Mouse (Mus musculus): Measurements from ENCODE around the gene Ip6k1. TPM values are rescaled to one million over a fixed set of nuclear protein-coding genes. Genes with fewer than 3 reads are reported as not detected.

Gene Ip6k1
- polyA plus RNA-seq, 1 experiment = 30.8 TPM

Small RNA genes lying within 50 kb of the gene (microRNA-seq; reads per million reads assigned to microRNA genes)
- not detected for gene Mir7088 (ENCODE audit: borderline microRNAs expressed)

Other genes starting within 250 kb of the Ip6k1 start
- 29.8 TPM for gene Rbm5, start 231.5 kb upstream of the Ip6k1 start, polyA plus RNA-seq (2012; fragmentation: generic; extraction: Trizol)
- 12.9 TPM for gene Rbm6, start 129.3 kb upstream of the Ip6k1 start, polyA plus RNA-seq (2012; fragmentation: generic; extraction: Trizol)
- gene Mon1a, start 114.3 kb upstream of the Ip6k1 start, polyA plus RNA-seq (2012; fragmentation: generic; extraction: Trizol) = 7.7 TPM
- gene Mst1r, start 95.6 kb upstream of the Ip6k1 start, polyA plus RNA-seq (2012; fragmentation: generic; extraction: Trizol) = 0.02 TPM
- gene Actl11, start 74.0 kb upstream of the Ip6k1 start, polyA plus RNA-seq (2012; fragmentation: generic; extraction: Trizol) = not detected
- 0.07 TPM for gene Camkv, start 66.8 kb upstream of the Ip6k1 start, polyA plus RNA-seq (2012; fragmentation: generic; extraction: Trizol)
- gene Traip, start 52.4 kb upstream of the Ip6k1 start, polyA plus RNA-seq (2012; fragmentation: generic; extraction: Trizol) = 18.5 TPM
- gene Uba7, start 27.0 kb upstream of the Ip6k1 start, polyA plus RNA-seq (2012; fragmentation: generic; extraction: Trizol) = 0.51 TPM
- gene Gm20661, start 19.4 kb upstream of the Ip6k1 start, polyA plus RNA-seq (2012; fragmentation: generic; extraction: Trizol) = not detected
- gene Inka1, start 16.6 kb upstream of the Ip6k1 start, polyA plus RNA-seq (2012; fragmentation: generic; extraction: Trizol) = 1.8 TPM
- gene Cdhr4, start 10.0 kb upstream of the Ip6k1 start, polyA plus RNA-seq (2012; fragmentation: generic; extraction: Trizol) = not detected
- gene Gm20662, start 6.2 kb upstream of the Ip6k1 start, polyA plus RNA-seq (2012; fragmentation: generic; extraction: Trizol) = 0.20 TPM
- 23.5 TPM for gene Gmppb, start 46.7 kb downstream of the Ip6k1 start, polyA plus RNA-seq (2012; fragmentation: generic; extraction: Trizol)
- gene Amigo3, start 50.7 kb downstream of the Ip6k1 start, polyA plus RNA-seq (2012; fragmentation: generic; extraction: Trizol) = 1.9 TPM
- gene Mst1, start 77.9 kb downstream of the Ip6k1 start, polyA plus RNA-seq (2012; fragmentation: generic; extraction: Trizol) = 0.09 TPM
- gene Rnf123, start 80.8 kb downstream of the Ip6k1 start, polyA plus RNA-seq (2012; fragmentation: generic; extraction: Trizol) = 15.4 TPM
- 49.1 TPM for gene Apeh, start 92.1 kb downstream of the Ip6k1 start, polyA plus RNA-seq (2012; fragmentation: generic; extraction: Trizol)
- gene Bsn, start 187.9 kb downstream of the Ip6k1 start, polyA plus RNA-seq (2012; fragmentation: generic; extraction: Trizol) = 0.85 TPM

Measured in C2C12 (cell line).